Mouse (Mus musculus) gastrocnemius, postnatal 14 days (tissue): ENCODE measurements at regions not wholly inside any gene's neighbourhood (a gene's known extent, or its start where the extent isn't known, plus 50 kb on each side); places are given as distances from the start of the nearest gene placed in this dataset.

ENCODE experiments used
- DNase-seq: peaks from one replicate; pipeline ENCODE4 v3.0.0; 2021; ENCODE audit warnings: mixed read lengths
- intact Hi-C: fragments of 180-260 bp; cut with DNase I; formaldehyde crosslinking; loops from one replicate; pipeline ENCODE4 v1.15.1; 2025; ENCODE audit warnings: low total_unique reads

DNA sequence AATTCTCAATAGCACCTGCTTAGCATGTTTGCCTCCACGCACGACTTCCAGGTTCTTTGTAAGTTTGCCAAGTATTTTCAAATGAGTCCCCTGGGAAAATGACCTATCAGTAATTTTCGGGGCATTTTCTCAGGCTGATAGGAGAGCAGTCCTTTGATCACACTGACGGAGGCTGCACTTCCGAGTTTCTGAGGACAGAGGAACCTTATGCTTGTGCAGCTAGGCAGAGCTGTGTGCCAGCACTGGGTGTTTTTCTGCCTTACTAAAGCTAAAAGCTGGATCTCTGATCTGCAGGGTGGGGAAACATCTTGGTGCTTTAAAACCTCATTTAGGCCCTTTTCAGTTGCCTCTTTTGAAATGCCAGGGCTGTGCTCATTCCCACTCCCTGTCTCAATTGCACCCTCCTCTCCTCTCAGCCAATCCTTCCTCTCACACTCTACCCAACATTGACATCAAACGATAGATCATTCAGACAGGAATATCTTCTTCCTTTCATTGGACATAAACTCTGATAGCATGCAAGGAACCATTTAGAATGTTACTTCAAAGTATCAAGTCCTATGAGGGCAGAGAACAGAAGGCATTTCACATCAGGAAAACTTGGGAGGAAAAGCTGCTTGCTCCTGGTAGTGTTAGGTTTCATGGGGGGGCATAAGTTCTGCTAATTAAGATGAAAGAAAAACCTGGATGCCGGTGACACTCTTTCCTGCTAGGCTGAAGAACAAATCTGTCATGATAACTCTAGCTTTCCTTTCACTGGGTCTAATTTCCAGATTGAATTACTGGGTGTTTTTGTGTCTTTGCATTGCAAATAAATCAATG lies 95.3 kb downstream of the Lurap1l start:
- DNase-seq = no peak
- intact Hi-C loops = no loop called here

DNA sequence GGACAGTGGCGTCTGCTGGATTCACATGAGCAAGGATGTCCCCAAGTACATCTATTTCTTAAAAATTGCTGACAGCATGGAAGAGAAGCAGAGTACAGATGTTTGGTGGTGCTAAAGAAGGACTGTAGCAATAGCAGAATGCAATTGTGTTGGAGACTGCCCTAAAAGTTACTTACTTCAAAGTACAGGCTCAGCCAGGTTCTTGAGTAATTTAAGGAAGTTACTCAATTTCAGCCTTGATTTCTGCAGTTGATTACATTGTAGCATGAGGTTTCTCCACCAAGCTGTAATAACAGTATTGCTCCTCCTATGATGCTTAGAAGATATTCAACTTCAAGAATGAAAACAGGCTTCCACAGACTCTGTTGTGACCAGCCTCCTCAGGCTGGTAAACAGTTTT lies 96.1 kb downstream of the Lurap1l start:
- no peak for DNase-seq
- intact Hi-C loops = no loop called here

DNA sequence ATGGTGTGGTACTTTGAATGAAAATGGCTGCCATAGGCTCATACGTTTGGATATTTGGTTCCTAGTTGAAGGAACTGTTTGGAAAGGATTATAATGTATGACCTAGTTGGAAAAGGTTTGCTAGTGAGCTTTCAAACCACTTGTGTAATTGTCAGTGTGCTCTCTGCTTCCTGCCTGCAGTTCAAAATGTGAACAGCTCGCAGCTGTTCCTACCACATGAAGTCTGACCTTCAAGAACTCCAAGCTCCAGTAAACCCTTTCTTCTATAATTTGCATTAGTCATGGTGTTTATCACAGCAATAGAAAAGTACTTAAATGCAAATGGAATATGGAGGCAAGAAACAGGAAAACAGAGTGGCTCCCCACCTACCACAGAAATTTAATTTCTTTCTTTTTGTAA lies 111.4 kb downstream of the Lurap1l start:
- intact Hi-C loops = no loop called here
- DNase-seq = no peak

DNA sequence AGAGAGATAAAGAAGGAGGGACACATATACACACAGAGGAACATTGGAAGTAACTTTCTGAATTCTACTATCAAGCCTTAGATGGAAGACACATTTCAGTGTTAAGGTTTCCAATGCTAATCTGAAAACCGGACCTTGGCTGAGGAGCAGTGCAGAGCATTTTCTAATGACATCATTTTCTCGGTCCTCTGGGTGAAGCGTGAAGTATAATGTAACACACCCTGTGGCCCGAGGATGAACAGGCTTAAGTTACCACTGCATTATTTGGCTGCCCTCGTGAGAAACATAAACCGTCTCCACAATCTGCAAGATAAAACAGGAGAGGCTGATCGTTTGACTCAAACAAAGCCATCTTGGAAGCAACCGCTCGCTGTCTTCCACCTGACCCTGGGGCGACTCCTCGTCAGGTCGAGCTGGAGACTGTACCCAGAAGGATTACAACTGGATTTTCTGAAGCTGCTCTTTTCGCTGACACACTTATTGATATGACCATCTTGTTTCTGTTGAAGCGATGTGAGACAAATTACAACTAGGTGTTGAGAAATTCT lies 113.1 kb downstream of the Lurap1l start:
- intact Hi-C loops = no loop called here
- DNase-seq = no peak

DNA sequence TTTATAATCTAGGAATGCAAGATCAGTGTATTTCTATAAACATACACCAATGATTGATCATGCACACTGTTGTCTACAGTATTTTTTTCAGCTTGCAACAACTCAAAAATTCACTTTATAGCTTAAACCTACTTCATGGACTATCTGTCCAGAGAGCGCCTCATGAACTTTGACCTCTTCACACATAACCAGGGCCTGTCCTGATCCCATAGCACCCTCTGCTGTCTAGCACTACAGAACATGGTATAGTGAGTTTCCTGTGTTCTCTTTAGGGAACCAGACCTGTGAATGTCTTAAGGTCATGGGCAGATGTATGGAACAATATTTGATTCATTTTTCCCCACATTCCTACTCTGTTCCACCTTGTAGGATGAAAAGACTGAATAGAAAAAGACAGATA lies 117.1 kb downstream of the Lurap1l start:
- intact Hi-C loops = no loop called here
- DNase-seq = no peak

DNA sequence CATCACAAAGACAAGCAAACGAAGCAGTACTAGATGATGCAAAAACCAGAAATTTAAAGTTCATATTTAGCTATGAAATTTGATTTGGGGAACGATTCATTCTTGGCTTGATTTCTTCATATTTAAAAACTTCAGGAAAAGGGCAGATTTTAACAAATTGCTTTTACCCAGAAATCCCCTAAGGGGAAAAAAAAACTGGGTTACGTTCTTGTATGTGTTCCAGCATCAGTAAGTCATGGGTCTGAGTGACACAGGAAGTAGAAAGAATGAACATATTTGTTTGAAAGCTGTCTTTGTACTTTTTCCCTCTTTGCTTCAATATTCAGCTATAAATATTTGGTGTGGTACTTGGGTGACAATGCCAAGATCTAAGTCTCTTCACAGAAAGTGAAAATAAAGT lies 120.2 kb downstream of the Lurap1l start:
- intact Hi-C loops = no loop called here

DNA sequence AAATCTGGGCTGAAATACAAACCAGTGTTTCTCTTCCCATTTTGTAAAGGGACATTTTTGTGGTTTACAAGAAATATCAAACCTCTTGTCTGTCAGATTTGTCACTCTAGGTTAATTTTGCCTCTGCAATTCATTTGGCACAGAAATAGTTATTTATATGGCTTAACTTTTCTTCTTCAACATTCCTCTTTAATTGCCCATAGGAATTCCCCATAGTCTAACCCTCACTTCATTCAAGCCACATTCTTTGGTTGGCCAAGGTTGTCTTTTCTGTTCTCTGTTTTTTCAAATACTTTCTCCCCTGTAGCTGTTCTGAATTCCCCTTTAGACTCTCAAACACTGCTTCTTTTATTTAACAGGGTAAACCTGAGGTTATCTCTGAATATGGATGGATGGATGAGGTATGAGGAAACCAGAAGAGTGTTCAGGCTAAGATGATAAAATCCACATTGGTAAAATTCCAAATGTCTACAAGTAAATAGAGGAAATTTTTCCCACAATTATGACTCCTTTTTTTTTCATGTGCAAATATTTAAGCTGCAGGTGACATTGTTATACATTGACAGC lies 127.0 kb downstream of the Lurap1l start:
- intact Hi-C loops = no loop called here
- DNase-seq = no peak

More for the DNA sequence above, 120.2 kb downstream of the Lurap1l start:
- no peak for DNase-seq

DNA sequence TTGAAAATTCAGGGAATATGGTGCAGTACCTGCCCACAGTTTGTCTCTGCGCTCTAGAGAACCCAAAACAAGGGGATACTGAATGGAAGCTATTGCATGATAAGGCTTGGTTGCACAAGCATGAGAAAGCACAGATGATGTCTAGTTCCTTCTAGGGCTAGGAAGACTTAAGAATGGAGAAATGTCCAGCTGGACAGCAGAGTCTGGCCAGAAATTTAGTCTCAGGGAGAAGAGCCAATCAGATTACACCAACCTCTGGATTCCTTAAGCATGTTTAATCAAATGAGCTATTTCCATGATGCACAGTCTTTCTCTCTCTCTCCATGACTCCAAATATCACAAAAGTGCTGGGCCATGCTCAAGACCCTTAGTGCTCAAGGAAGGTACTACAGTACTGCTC lies 147.8 kb downstream of the Lurap1l start:
- intact Hi-C loops = no loop called here
- DNase-seq = no peak

DNA sequence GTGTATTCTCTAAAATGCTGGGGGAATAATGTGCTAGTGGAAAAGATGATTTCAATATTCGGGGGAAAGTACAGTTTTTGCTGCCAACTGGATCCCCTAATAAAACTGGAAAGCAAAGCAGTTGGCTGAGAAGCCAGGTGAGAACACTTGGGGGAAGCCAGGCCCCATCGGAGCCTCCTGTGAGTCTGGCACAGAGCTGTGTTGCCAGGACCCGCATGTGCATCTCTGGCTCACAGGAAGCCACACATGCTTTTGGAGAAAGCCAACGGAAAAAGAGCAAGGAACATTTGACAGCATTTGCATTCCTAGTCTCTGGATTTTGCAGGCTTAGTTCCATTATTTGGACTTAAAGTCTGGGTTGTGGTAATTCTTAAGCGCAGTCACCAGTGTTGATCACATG lies 148.4 kb downstream of the Lurap1l start:
- DNase-seq = peak; percentile 6
- intact Hi-C loops = no loop called here

DNA sequence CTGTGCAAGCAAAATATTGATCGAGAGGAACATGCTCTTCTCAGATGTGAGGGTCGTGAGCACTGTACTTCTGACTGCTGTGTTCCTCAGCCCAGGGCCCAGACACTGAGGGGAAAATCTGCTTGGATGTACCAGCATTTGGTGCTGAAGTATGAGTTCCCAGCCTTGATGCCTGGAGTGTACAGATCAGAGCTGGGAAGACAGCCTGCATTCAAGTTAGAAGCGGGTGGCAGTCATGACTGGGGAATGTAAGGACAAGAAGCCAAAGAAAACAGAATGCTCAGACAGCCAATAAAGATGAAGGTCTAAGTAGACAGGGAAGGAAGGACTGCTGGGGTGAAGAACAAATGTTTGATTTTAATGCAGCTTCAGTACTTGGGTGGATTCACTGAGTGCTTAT lies 148.9 kb downstream of the Lurap1l start:
- DNase-seq = peak; percentile 8
- intact Hi-C loops = no loop called here

DNA sequence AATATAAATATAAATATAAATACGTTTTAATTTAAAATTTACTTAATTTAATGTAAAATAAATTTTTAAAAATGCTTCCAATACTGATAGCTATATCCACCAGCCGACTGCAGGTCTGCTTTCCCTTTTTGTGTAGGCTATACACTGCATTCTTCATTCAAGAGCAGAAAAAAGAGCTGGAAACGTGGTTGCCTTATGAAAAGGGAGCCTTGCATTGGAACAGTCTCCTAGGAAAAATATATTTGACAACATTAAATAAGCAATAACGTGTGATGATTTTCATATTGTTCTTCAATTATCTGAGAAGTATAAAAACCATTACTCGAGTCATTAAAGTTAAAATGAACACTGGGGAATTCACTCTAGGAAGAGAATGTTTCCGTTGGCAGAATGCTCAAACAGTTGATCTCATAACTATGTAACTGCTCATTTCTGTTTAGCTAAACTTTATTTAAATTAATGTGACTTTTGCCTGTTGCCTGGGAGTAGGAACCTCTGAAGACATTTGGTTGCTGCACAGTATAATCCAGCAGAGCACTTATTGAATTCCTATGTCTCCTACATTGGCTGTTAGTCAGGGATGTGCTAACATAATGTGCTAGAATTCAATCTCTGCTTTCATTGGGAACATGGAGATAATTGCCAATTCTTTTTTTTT lies 172.0 kb downstream of the Lurap1l start:
- intact Hi-C loops = no loop called here
- DNase-seq = no peak

DNA sequence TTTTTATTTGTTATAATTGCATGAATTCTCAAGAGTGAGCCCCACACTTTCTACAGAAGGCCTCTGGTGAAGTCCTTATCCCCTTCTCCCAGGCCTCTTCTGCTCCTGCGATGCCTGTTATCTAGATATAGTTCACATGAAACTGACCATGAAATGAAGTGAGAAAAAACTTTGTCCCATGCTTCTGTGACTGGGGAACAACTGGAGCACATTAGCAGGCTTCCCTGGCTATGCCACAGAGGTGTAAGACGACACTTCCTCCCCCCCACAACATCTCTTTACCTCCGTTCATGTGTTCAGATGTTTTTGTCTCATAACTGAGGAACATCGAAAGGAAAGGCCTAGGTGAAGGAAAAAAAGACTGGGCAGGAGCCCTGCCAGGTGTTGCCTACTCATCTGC lies 174.7 kb downstream of the Lurap1l start:
- intact Hi-C loops = no loop called here
- no peak for DNase-seq

DNA sequence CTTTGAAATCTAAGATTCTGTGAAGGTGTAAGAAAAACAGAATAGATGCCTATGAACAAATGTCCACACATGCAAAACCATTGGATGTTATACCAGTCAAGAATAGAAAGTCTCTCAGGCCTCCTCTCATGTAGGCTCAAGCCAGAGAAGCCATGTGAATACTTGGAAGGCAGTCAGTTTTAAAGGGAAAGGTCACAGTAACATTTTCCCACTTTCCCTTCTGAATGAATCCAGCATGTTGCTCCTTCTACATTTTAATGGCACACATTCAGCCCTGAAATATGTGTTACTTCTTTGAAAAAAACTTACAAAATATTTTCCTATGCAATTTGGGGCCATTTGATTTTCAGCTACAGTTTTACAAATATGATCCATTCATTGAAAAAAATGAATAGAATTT lies 186.1 kb downstream of the Lurap1l start:
- intact Hi-C loops = no loop called here
- no peak for DNase-seq

DNA sequence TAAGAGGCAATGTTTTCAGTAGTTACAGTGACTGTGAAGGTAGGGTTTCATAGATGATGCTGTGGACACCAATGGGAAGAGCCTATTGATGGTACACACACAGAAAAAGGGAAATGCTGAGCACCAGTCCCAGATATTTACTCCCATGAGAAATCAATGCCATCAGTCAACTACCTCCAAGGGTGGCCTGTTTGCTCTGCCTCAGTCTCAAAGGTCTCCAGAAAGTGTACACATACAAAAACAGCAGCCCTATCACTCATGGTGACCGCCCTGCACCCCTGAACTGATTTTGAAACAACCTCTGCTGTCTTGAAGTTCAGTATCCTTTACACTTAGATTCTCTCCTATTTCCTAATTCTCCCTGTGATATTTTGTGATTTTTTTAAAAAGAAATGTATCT lies 187.2 kb downstream of the Lurap1l start:
- intact Hi-C loops = no loop called here
- no peak for DNase-seq

DNA sequence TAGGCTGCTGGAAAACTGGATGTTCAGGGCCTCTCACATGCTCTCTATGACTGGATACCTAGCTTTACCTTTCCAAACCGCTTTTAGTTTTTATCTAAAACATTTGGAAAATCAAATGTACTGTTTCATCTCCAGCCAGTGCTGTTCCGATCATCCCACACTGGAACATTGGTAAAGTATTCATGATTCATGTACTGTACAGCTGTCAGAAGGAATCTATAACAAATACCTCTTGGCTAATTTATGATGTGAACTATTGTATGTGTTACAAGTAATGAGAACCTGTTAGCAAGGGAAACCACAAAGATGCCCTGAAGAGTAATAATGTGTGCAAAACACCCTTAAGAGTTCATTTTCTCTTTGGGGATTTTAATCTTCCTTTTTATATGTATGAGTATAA lies 190.6 kb downstream of the Lurap1l start:
- intact Hi-C loops = no loop called here
- DNase-seq = no peak

DNA sequence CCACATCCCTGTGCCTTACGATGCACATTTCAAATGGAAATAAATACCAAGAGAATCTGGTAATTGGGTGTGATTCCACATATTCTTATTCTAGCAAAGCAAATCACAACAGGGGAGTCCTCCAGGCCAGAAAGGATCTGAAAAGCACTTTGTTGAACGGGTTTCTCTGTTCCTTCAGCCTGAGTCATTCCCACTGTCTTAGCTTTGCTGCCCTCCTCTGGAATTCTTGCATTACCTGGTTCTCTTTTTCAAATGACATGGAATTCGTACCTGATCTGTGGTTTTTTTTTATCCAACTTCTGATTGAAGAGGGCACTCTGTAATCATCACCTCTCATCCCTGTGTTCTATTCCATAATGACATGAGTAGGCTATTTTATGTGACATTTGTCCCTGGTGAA lies 200.9 kb downstream of the Lurap1l start:
- intact Hi-C loops = no loop called here
- DNase-seq = no peak

DNA sequence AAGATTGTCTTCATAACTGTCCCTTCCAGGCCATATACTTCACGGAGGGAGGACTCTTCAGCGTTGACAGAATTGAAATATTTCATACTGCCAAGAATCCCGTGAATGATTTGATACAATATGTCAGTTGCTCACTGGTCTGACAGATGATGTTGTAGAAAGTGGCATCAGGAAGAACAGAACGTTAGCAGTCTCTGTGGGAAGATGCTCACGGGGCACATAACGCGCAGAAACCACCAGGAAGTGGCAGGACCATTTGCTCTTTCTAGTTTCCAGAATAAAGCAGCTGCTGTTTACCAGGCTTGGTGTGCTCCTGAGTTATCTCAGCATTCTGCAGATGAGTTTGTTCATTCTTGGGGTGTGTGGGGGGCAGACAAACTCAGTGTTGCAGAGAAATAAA lies 206.0 kb downstream of the Lurap1l start:
- DNase-seq = no peak
- intact Hi-C loops = no loop called here

DNA sequence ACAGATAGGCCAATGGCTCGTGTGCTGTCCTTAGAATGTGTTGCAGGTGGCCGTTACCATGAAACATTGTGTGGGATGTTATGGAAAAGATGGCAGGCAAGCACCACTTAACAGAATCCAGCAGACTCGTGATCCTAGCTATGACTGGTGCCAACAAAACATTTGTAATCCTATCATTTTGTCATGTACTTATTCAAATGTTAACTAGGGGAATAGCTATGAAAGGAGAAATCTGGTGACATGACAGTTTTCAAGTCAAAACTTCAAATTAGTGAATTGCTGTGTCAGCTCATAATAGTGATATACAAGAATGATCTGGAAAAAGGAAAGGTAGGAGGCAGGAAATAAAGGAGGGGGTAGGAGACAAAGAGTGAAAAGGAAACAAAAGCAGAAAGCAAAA lies 213.7 kb downstream of the Lurap1l start:
- intact Hi-C loops = no loop called here
- no peak for DNase-seq

DNA sequence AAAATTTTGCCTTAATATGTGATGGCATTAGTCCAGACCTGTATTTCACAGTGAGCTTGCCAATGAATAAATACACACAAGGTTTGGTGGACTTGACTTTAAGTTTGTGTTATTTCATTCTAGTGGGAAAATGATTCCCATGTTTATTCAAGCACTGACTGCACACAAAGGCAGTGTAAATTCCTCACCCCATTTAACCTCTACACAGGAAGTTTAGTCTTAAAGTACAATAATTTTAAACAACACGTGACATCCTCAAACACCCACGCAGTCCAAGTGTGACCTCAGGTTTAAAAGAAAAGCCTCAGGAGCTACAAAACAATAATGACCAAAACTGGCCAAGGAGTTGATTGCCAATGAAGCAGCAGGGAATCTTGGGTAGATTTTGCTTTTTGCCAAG lies 219.4 kb downstream of the Lurap1l start:
- intact Hi-C loops = no loop called here
- DNase-seq = no peak

DNA sequence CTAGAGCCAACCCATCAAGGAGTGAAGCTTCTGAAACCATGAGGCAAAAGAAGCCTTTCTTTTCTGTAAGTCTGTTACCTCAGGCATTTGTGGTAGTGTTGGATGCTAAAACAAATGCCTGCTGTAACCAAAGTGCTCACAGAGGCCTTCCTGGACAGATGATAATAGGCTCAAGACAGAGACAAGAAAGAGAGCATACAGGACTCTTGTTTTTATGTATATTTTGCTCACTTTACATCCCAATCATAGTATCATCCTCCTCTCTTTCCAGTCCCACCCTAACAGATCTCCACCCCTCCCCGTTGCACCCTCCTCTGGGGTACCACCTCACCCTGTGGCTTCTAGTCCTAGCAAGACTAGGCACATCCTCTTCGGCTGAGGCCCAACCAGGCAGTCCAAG lies 262.7 kb downstream of the Lurap1l start:
- no peak for DNase-seq
- intact Hi-C loops = no loop called here
